Mouse (Mus musculus) spleen, adult 2 months (tissue): ENCODE data around the gene Klhl33.

Experiments
- CTCF ChIP-seq: fragments of 200-500 bp; IDR thresholded peaks from 2 replicates; pipeline ENCODE4 v1.5.1; 2011; ENCODE audit warnings: mild to moderate bottlenecking, inconsistent platforms; ENCODE audit not compliant: insufficient read depth, insufficient read length, insufficient replicate concordance; ENCODE audit errors: extremely low read depth
- POLR2A ChIP-seq: fragments of 200-500 bp; IDR thresholded peaks from 2 replicates; pipeline ENCODE4 v1.6.1; 2011; ENCODE audit warnings: low read depth, low read length, inconsistent platforms

GRCm38 (mm10) chr14:50938119-50938908 lies 41.0 kb upstream of the Klhl33 start:
- no peak for TF ChIP-seq CTCF
- TF ChIP-seq POLR2A, result no peak
